Mouse (Mus musculus) liver, adult 2 months (tissue): ENCODE measurements around the gene Ak3.

Experiments used
- CTCF ChIP-seq: fragments of 200-500 bp; IDR thresholded peaks from 2 replicates; pipeline ENCODE4 v1.5.1; 2011; ENCODE audit warnings: low read depth, low read length, control low read depth
- POLR2A ChIP-seq: fragments of 200-500 bp; IDR thresholded peaks from 2 replicates; pipeline ENCODE4 v1.6.1; 2011; ENCODE audit warnings: low read length, control low read depth; ENCODE audit not compliant: insufficient read depth; ENCODE audit errors: extremely low read depth

- TF ChIP-seq POLR2A (no peak), CTCF (no peak)
Measured at GRCm38 (mm10) chr19:29011355-29011990, 36.3 kb downstream of the Ak3 start.
